Mouse (Mus musculus) telencephalon, adult 2 months (tissue): ENCODE results near the gene Duox1.

Source experiments
- DNase-seq: peaks from one replicate; pipeline ENCODE4 v3.0.0-alpha.2; 2011; ENCODE audit warnings: low read depth, low spot score

Duox1 gene

DNA sequence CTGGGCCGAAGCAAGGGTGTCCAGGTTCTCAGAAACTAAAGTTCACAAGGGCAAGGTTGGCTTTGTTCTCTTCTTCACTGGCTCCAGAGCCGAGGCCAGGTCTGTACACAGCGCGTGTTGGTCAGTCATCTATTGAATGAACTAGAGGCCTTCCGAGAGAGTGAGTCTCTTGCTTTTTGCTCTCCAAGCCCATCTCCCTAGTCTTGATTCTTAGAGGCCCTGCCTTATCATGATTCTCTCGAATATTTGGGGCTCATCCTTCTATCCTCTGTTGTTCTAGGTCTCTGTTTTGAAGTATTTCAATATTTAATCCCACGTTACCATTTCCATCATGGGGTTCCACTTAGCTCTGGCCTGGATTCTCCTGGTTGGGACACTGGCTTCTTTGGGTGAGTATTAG, at the start of gene Duox1:
Gene Duox1, plus strand, starts transcription at position 301 of the 400 bp plus-strand sequence.
- no peak for DNase-seq

DNA sequence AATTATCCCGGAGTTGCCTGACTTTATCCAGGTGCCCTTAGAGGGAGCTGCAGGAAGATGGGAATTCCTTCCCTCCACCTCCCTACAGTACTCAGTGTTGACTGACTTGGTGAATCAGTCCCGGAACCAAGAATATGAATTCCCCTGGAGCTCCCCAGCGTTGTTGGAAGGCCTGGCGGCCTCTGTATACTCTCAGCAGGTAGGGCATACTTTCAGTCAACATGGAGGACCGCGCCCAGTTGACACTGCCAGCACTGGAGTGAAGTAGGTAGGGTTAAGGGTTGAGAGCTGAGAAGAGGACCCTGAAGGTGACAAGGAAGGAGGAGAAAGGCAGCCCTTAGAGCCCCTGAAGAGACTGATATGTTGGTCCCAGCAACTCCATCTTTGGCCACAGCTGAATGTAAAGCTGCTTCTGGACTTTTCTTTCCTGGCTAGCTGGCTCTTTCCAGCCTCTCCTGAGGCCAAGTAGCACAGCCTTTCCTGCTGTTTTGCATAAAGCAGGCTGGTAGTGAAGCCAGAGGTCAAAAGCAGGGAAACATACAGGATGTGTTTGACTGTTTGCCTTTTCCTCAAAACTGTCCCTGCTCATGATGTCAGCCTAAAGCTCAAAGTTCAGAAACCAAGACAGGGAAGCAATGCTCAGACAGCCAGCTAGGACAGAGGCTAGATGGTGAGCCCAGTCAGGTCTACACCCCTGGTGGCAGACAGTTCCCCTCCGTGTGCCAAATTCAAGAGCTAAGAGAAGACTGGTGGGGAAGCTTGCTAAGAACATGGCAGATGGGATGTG, 48.9 kb upstream of the Duox1 start:
- DNase-seq: no peak

DNA sequence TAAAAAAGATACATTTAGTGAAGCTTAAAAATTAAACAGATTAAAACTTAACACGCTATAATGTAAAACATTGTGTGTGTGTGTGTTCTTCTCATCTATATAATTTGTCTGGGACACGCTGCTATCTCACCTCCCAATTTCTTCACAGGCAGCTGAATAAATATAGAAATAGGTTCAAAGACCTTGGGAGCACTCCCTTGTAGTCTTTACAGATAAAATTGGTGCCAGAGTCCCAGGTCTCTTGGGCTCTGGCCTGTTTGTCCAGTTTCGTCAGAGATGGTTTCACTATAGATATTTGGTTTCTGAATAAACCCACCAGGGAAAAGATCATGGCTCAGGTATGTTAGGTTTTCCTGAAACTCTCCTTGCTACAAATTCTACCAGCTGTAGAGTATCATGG, 36.7 kb upstream of the Duox1 start:
- no peak for DNase-seq

- no peak for DNase-seq
Measured at GRCm38 (mm10) chr2:122284091-122284490, 31.4 kb upstream of the Duox1 start.

DNA sequence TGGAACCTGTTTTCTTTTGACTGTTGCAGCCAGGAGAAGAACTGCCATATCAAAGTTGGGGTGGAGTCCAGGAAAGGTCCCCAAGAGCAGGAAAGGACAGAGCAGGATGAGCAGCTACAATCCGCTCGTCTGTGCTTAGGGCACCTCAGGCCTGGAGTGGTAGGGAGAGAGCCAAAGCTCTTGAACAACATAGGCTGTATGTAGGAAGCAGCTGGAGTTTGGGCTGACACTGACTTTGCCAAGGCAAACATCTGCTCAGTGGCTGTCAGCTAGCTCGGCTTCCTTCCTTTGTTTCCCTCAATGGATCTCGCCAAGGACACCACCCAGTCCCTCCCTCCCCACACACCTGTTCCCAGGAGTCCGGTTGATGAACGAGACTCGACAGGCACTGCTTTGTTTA, 29.3 kb upstream of the Duox1 start:
- no peak for DNase-seq

GRCm38 (mm10) chr2:122294916-122295315, 20.6 kb upstream of the Duox1 start:
- DNase-seq: no peak

GRCm38 (mm10) chr2:122297271-122298095, 18.0 kb upstream of the Duox1 start:
- DNase-seq: no peak

GRCm38 (mm10) chr2:122298096-122298499, 17.4 kb upstream of the Duox1 start, which contains the start of gene Duox2:
Gene Duox2, minus strand, starts transcription at chr2:122298449.
- no peak for DNase-seq

GRCm38 (mm10) chr2:122298596-122299490, 16.6 kb upstream of the Duox1 start, which contains the start of gene Duoxa2:
Gene Duoxa2, plus strand, starts transcription at chr2:122298900.
- no peak for DNase-seq

GRCm38 (mm10) chr2:122299911-122300655, 15.4 kb upstream of the Duox1 start:
- DNase-seq: no peak

- DNase-seq: no peak
Measured at GRCm38 (mm10) chr2:122300656-122301020, 14.8 kb upstream of the Duox1 start.

DNA sequence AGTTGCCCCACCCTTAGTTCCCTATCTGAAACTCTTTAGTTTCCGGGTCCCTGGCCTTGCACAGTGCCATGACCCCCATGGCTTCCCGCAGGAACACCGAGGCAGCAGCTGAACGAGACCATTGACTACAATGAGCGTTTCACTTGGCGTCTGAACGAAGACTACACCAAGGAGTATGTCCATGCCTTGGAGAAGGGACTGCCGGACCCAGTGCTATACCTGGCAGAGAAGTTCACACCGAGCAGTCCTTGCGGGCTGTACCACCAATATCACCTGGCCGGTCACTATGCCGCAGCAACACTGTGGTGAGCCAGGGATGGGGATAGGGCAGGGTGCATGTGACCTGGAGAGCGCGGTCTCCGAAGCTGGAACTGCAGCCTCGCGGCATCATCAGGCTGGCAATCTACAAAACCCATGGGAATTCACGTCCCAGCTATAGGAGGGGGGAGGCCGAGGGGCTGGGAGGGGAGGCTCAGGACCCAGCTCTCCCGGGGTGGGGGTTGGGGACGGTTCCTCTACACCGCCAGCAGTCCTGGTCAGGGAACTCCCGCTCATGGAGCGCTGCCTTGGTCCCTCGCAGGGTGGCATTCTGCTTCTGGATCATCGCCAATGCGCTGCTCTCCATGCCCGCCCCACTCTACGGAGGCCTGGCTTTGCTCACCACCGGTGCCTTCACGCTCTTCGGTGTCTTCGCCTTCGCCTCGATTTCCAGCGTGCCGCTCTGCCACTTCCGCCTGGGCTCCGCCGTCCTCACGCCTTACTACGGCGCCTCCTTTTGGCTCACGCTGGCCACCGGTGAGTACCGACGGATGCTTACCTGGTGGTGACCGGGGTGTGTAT, 14.2 kb upstream of the Duox1 start:
- DNase-seq: no peak

DNA sequence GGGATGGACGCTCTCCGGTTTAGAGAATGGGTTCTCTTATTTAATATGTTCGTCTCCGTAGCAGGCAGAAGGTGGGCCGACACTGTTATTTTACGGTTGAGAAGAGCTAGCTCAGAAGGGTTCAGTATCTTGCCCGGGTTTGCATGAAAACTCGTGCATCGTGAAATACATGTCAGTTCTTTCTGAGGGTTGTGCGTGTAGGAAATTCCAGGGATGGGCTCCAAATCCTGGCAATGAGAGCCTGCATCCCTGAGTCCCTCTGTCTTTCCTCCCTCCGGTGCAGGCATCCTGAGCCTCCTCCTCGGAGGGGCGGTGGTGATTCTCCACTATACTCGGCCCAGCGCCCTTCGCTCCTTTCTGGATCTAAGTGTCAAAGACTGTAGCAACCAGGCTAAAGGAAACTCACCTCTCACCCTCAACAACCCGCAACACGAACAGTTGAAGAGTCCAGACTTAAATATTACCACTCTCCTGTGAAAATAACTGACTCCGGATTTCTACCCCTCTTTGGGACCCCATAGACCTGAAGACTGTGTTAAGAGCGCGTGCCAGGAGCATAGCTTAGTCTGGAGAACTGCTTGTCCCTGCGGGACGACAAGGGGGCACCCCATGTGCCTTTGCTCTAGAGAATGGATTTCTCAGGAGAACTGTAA, 13.4 kb upstream of the Duox1 start:
- no peak for DNase-seq

DNA sequence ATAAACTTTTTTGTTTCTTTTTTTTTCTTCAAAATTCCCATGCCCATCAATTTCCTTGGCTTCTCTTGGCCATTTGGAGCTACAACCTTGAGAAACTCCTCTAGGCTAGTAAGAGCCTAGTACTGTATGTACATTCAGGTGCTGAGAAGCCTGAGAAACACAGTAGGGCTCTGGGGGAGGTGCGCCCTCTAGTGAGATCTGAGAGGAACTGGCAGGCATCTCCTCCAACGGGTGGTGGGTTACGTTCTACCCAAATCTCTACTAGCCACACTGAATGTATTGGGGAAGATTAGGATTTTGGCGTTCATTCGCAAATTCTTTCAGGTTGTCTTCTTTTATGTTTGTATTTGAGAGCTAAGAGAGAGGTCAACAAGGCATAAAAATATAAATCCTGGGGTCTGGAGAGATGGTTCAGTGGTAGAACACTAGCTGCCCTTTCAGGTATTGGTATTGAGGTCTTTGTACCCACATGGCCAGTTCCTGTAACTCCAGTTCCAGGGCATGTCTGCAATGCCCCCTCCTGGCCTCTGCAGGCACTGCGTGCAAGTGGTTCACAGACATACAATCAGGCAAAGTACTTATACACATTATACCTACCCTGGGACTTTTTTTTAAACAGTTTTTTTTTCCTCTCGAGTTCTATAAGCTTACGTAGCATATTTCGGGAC, 12.8 kb upstream of the Duox1 start:
- DNase-seq: peak; percentile 24

DNA sequence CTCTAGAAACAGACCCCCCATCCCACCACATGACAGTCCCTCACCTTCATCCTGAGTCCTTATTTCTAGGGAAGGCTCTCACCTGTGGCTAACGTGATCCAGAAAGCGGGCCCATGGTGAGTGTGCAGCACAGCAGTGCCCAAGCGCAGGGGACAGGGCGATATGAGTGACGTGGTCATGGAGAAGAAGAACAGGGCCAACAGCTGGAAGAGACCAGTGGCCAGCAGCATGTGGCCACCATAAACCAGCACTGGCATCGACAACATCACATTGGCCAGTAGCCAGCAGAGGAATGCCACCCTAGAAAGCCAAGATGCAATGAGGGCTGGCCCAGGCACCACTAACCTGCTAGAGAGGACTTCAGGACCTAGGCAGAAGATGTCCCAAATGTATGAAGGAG, 10.9 kb upstream of the Duox1 start:
- no peak for DNase-seq

DNA sequence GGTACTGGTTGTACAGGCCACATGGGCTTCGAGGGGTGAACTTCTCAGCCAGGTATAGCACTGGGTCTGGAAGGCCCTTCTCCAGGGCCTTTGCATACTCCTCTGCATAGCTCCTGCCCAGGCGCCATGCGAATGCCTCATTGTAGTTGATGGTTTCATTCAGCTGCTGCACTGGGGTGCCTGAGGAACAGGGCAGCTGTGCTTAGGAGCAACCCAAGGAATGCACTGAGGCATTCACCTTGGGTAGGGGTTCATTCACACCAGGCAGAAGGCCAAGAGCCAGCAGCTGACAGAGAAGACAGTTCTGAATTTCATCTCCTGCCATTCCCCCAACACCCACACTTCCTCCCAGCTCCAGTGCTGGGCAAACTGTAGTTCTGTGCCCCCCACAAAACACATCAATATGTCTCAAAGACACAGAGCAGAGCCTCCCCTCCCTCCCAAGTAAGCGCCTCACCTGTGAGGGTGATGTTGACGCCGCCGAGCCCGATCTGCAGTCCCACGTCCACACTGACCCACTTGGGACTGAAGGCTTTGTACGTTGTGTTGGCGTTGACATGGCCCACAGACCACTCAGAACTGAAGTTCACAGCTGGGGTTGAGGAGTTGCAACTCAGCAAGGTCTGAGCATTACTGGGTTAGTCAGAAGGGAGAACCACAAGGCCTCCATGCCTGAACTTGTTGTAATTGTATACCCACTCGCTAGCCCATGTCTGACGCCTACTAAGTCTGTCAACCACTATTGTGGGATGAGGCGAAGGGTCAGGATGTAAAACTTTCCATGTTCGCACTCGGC, 10.2 kb upstream of the Duox1 start:
- no peak for DNase-seq

DNA sequence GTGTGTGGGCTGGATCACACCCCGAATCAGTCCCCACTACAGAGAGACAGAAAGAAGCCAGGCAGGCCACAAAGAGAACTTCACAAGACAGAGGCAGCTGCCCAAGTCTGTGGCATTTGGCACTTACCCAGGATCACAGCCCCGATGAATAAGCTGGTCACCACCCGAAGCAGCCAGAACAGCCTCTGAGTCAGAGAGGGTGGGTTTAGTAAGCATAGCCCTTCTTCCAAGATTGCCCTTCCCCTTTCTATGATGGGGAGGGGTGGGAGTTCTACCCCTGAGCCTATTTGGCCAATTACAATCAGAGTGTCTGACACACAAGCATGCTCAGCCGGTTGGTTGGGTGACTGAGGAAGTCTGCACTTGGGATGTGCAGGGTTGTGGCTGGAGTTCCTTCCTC, 9.3 kb upstream of the Duox1 start:
- no peak for DNase-seq

- DNase-seq: no peak
Measured at GRCm38 (mm10) chr2:122309647-122310046, 5.8 kb upstream of the Duox1 start.
